Mouse (Mus musculus) activated CD4-positive, CD25-positive, alpha-beta regulatory T cell, adult 4 months (primary cell): ENCODE measurements around the gene Cacng2. TPM values are rescaled to one million over a fixed set of nuclear protein-coding genes. Genes with fewer than 3 reads are reported as not detected.

Source experiments
- ATAC-seq: one replicate; pipeline ENCODE4 v1.8.0; 2017
- polyA plus RNA-seq, 2 experiments: library from polyadenylated mRNA; unstranded; fragments of 100-300 nt; shearing (Covaris generic); gene quantifications; one replicate each; pipeline ENCODE4 v1.2.1; 2017

Gene Cacng2
- under 1 TPM in 1 of 2 experiments, not detected in 1; 0.09 TPM for polyA plus RNA-seq

GRCm38 (mm10) chr15:78119704-78120103 is at the start of gene Cacng2:
Gene Cacng2, minus strand, starts transcription at chr15:78120028.
- ATAC-seq = peak; percentile 49

- ATAC-seq = no peak
These were observed 49.7 kb upstream of the Cacng2 start for GRCm38 (mm10) chr15:78169566-78169965.

GRCm38 (mm10) chr15:78165292-78165691 is 45.5 kb upstream of the Cacng2 start:
- no peak for ATAC-seq

GRCm38 (mm10) chr15:78164466-78164865 is 44.6 kb upstream of the Cacng2 start:
- ATAC-seq = no peak

GRCm38 (mm10) chr15:78161946-78162345 is 42.1 kb upstream of the Cacng2 start:
- no peak for ATAC-seq

- no peak for ATAC-seq
These were observed 38.5 kb upstream of the Cacng2 start for GRCm38 (mm10) chr15:78158335-78158734.

GRCm38 (mm10) chr15:78157824-78158223 is 38.0 kb upstream of the Cacng2 start:
- no peak for ATAC-seq

- no peak for ATAC-seq
These were observed 37.5 kb upstream of the Cacng2 start for GRCm38 (mm10) chr15:78157330-78157729.

- no peak for ATAC-seq
These were observed 35.6 kb upstream of the Cacng2 start for GRCm38 (mm10) chr15:78155421-78155820.

- no peak for ATAC-seq
These were observed 33.4 kb upstream of the Cacng2 start for GRCm38 (mm10) chr15:78153045-78153775.

GRCm38 (mm10) chr15:78148565-78148964 is 28.7 kb upstream of the Cacng2 start:
- no peak for ATAC-seq

GRCm38 (mm10) chr15:78140226-78140625 is 20.4 kb upstream of the Cacng2 start:
- no peak for ATAC-seq

GRCm38 (mm10) chr15:78134606-78135005 is 14.8 kb upstream of the Cacng2 start:
- no peak for ATAC-seq

GRCm38 (mm10) chr15:78133389-78133788 is 13.6 kb upstream of the Cacng2 start:
- no peak for ATAC-seq

GRCm38 (mm10) chr15:78119248-78119647 is 580 bp downstream of the Cacng2 start:
- ATAC-seq = no peak

GRCm38 (mm10) chr15:78118275-78118995 is 1.4 kb downstream of the Cacng2 start:
- ATAC-seq = no peak

GRCm38 (mm10) chr15:78117731-78118130 is 2.1 kb downstream of the Cacng2 start:
- ATAC-seq = no peak

- no peak for ATAC-seq
These were observed 2.9 kb downstream of the Cacng2 start for GRCm38 (mm10) chr15:78116936-78117335.

- ATAC-seq = no peak
These were observed 3.6 kb downstream of the Cacng2 start for GRCm38 (mm10) chr15:78116244-78116643.

- ATAC-seq = no peak
These were observed 20.3 kb downstream of the Cacng2 start for GRCm38 (mm10) chr15:78099516-78099915.

- no peak for ATAC-seq
These were observed 23.8 kb downstream of the Cacng2 start for GRCm38 (mm10) chr15:78096004-78096403.

GRCm38 (mm10) chr15:78093597-78093996 is 26.2 kb downstream of the Cacng2 start:
- ATAC-seq = no peak

- no peak for ATAC-seq
These were observed 36.8 kb downstream of the Cacng2 start for GRCm38 (mm10) chr15:78082841-78083572.
